Mouse (Mus musculus): ENCODE results near the gene Arl5b.

Arl5b gene

DNA sequence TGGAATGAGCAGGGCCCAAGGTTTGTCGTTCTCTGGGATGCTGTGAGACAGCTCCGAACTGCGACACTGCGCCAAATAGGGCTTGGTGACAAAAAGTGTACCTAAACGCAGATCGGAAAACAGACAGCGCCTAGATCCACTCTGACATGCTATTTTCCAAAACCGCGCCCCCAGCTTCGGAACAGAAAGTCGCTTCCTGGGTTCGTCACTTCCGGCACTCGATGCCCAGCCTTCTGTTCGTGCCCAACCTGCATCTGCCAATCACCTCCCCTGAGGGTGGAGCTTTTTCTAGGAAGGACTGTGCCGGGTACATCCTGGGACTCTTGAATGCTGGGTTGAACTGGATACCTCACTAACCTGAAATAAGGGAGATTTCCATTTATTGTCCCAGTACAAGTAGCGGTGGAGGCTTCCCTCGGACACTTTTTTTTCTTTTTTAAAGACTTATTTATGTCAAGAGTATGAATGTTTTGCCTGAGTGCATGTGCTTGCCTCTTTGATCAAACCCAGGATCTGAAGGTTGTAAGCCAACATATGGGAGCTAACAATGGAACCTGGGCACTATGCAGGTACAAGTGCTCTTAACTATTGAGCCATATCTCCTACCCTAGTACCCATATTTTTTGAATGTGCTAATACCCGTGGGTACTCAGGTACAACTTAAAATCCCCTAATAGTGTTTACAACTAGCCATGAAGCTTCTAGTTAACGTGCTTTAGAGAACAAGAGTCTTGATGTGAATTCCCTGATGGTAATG, at the start of gene Arl5b:
Gene Arl5b (plus strand): TSS at position 279 of the 757 bp plus-strand sequence.
- peak; percentile 73 to 80 for DNase-seq (ENCODE audit: low read depth in 1 of 2, low spot score in 2 of 2)

DNA sequence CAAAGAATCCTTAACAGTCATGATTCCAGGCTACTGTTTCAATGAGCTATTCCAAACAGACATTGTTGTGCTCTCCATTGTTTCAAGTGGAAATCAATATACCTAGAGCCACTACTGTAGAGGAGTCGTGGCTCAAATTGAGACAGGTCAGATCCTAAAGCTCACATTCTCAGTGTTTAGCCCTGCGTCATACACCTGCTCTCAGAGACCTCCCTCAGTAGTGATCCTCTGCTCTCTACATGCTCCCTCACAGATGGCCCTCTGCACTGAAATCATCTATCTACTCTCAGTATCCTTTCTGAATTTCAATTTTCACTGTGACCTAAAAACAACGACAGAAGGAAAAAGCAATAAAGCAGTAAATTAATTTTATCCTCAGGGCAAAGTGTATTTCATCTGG, 41.7 kb upstream of the Arl5b start:
- DNase-seq (ENCODE audit: low read depth in 1 of 2, low spot score in 2 of 2) = no peak

DNA sequence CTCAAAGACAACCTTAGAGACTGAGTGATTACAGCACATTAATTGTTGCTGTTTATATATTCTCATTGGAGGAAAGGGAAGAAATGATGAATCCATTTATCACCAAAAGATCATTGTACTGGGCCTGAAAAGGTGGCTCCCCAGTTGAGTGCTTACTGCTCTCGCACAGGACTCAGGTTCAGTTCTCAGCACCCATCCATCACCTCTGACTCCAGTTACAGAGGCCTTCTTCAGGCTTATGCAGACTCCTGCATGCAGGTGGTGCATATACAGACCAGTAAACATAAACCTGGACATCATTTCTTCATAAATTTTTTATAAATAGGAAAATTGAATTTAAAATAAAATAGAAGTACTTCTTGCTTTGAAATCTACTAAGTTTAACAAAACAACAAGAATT, 41.1 kb upstream of the Arl5b start:
- DNase-seq (ENCODE audit: low read depth in 1 of 2, low spot score in 2 of 2) = no peak

DNA sequence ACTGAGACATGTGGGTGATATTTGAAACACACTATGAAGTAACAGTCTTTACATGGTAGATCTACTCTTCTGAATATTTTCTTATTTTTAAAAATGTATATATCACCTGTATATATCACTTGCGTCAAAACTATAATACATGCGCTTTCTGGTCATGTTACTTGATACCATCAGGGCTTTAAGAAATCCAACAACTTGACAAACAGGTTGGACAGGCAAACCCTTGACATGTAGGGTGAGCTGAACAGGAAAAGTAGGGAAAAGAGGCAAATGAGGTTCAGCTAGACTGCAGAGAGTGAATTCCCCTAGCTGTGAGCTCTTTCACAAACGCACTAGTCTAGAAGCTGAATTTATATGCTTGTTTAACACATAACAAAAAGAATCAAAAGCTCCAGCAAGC, 22.4 kb upstream of the Arl5b start:
- no peak for DNase-seq (ENCODE audit: low read depth in 1 of 2, low spot score in 2 of 2)

DNA sequence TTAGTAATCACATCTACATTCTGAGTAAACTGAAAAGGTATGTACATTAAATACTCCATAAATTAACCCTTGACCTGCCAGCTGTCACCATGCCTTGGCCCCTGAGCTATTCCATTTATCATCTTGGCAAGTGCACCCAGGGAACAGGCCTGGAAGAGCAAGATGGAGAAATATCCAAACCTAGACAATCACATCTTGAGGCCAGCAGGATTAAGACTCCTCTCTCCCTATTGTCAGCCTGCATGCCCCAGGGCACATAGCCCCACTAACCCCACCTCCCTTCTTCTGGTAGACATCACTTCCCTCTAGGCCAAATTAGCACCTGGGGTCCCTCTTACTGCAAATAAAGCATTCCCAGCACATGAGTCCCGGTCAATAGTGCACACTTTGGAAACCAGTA, 21.4 kb upstream of the Arl5b start:
- DNase-seq (ENCODE audit: low read depth in 1 of 2, low spot score in 2 of 2) = no peak

DNA sequence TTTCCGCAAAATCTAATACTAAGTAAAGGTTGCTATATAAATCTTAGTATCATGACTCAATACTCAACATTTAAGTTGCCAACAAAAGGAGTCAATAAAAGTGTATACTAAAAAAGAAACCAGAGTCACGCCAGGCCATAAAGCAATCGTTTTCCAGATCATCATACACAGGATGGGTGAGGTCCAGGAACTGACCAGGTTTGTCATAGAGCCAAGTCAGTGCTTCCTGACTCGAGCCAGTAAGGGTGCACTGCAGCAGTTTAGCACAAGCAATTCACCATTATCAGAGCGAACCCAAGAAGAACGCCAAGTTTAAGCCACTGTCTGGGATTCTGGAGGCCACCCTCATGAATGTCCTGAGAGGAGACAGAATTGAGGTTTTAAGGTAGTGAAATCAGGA, 10.5 kb upstream of the Arl5b start:
- no peak for DNase-seq (ENCODE audit: low read depth in 1 of 2, low spot score in 2 of 2)

DNA sequence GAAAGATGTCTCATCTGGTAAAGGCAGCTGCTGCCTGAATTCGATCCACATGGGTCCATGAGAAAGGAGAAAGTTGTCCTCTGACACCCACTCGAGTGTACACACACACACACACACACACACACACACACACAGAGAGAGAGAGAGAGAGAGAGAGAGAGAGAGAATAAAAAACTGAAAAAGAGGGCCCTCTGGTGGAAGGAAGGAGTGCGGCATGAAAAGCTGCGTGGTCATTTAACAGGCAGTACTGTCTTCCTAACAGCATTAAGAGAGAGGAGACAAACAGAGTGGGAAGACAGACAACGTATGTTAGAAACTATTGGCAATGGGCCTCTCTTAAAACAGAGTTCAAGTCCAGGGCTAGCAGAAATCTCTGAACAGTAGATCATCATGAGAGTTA, 8.9 kb upstream of the Arl5b start:
- DNase-seq (ENCODE audit: low read depth in 1 of 2, low spot score in 2 of 2) = no peak

DNA sequence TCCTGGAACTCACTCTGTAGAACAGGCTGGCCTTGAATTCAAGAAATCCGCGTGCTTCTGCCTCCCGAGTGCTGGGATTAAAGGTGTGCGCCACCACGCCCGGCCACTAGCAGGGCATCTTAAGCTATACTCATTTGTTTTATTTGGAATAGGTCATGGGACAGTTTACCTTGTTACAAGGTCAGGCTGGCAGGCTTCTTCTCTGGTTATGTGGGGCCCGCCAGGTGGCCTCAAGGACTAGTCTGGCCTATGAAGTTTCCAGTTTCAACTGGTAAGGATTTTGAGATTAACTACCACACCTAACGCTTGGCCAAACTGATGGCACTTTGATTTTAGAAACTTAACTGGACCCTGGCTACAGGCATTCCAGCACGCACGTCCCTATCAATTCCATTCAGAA, 5.3 kb downstream of the Arl5b start:
- DNase-seq (ENCODE audit: low read depth in 1 of 2, low spot score in 2 of 2) = no peak

DNA sequence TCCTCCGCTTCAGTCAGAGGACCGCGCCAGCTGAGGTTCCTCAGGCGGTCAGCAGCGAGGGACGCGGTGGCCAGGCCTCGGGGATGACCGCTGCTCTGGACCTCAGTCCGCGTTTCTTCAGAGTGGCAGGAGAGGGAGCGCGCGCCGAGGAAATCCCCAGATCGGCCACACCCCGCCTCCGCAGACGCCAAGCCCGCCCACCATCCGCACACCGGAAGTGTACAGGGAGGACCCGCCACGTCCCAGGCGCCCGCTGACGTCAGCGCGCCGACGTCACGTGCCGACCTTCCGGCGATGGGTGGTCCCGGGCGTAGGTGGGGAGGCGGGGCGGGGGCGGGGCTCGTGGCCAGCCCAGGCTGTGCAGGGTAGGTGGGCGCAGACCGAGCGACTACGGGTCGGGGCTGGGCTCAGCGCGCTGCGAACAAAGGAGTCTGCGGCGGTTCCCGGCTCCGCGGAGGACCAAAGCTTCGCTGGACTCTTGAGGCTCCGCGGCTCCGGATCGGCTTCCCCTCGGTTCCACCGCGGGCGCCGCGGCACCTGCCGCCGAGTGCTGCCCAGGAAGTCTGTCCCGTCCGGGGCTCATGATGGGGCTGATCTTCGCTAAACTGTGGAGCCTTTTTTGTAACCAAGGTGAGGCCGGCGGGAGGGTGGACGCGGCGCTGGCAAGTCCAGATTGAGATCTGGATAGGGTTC, 5.9 kb downstream of the Arl5b start, which contains the start of gene Nsun6:
Gene Nsun6 (minus strand): TSS at position 125 of the 693 bp plus-strand sequence.
- DNase-seq (ENCODE audit: low read depth in 1 of 2, low spot score in 2 of 2) = peak; percentile 68 to 91

DNA sequence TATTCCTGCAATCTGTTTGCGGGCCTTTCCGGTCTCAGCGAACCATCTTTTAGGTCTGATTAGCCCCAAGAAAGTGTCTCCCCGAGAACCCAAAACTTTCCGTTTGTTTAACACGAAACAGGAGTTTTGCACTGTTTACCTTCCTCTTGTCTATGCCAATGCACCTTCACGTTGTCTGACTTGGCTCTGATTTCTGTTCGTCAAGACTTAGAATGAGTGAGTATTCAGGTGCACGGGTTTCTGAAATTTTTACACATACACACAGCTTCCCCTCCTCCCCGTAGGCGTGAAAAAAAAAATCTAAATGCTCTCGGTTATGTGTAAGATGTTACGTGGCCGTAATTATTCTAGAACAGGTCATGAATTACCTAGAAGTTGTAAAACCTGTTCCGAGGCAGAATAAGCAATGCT, 6.6 kb downstream of the Arl5b start:
- DNase-seq (ENCODE audit: low read depth in 1 of 2, low spot score in 2 of 2) = no peak

DNA sequence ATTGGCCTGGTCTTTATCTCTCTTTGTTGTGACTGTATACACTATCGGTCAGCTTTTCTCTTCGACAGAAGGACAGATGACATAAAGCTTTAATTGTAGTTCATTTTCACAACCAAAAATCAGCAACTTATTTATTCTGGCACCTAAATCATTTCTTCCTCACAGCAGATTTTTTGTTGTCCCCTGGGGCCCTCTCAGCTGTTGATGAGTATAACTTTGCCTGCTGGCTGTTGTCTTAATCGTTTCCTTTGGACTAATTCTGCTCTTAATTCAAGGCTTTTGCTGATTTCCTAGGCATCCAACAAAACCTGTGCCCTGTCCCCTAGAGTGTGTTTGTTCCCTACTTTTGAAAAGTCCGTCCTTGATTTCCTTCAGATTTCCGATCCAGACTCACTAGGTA, 9.0 kb downstream of the Arl5b start:
- no peak for DNase-seq (ENCODE audit: low read depth in 1 of 2, low spot score in 2 of 2)

DNA sequence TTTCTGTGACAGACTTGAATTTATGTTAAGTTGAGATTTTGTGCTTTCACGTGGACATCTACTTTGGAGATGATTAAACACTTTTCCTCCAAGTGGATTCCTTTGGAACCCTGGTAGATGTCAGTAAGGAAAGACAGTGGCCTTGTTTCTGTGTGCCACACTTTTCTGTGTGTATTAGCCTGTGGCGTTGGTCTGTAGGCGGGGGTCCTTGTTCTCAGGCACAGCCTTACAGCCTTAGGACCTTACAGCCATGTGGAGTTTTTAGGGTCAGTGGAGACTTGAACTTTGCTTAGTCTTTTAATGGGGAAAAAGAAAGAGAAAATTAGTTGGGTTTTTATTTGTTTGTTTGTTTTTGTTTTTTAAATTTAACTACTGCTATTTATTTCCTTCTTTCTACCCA, 11.7 kb downstream of the Arl5b start:
- DNase-seq (ENCODE audit: low read depth in 1 of 2, low spot score in 2 of 2) = no peak

DNA sequence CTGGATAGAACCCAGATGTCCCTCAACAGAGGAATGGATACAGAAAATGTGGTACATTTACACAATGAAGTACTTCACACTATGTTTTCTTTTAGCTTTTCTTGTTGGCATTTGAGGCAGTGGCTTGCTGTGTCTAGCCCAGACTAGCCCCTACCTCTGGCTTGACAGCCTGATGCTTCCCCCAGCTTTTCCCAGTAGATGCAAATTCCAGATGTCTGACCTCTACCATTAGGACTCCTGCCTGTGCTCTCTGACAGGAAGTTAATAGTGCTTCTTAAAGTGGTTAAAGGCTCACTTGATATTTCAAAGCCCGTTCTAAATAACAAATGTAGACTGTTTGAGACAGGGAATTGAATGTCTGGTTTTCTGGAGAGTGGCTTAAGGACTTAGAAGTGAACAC, 14.6 kb downstream of the Arl5b start:
- DNase-seq (ENCODE audit: low read depth in 1 of 2, low spot score in 2 of 2) = no peak

DNA sequence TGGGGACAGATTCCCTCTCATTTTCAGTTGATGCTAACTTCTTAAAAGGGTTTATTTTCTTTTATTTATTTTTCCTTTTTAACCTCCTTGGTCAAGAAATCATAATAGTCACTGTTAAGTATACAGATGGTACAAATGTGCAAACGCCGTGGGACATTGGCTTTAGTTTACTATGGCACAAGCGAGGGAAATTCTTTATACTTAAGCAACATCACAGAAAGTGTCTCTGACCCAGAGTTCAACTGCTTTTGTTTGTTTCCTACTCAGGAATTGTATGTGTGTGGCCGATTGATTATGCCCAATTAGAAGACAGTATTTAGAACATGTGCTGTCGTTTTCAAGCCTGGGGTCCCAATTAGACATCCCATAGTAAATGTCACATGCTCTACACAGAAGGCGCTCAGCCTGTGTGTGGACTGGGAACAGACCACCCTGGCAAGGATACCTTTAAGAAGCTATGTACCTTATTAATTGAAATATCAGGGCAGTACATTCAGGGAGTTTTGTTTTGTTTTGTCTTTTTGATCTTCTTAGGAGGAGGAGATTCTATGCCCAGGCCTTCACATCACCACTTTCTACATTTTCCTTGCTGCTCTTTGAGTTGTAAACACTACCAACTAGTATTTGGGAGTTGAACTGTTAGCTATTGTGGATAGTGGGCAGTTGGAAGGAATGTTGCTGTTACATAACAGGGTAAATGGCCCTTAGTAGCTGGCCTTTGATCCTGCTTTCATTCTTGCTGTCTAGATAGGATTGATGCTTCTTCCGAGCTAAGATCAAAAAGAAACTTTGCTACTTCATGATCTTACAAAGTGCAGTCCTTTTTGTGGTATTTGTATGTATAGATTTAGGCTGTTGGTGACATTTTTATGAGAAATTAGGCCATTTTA, 15.4 kb downstream of the Arl5b start:
- no peak for DNase-seq (ENCODE audit: low read depth in 1 of 2, low spot score in 2 of 2)

DNA sequence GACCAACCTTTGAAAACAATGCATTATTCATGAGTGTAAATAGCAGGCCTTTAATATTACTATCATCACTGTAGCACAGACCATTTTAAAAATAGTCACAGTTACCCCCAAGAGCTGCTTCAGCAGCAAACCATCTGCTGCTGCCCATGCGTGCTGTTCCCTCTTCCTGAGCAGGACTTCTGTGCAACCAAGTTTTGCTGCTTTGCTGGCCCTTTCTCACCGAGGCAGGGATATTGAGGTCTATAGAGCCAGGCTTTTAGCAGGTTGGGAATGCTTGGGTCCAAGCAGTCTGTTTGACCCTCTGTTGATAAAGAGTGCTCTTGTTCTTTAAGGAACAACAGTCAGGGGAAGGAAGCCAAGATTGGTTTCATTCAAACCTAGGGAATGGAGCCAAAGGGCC, 16.3 kb downstream of the Arl5b start:
- no peak for DNase-seq (ENCODE audit: low read depth in 1 of 2, low spot score in 2 of 2)

DNA sequence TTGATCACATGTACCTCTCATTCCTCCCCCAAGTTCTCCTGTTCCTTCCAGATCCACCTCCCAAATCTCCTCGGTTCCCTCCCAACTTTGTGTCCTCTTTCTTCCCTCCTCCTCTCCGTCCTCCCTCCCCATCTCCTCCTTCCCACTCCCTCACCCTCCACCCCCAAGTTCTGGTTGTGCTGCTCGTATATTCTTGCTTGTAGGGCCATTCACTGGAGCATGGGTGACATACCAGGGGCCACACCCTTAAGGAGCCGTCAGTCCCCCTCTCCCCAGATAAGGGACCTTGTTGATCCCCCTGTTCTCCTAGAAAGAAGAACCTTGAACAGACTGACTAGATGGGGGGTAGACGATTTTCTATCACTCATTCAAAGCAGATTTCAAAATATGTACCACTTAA, 17.9 kb downstream of the Arl5b start:
- no peak for DNase-seq (ENCODE audit: low read depth in 1 of 2, low spot score in 2 of 2)

DNA sequence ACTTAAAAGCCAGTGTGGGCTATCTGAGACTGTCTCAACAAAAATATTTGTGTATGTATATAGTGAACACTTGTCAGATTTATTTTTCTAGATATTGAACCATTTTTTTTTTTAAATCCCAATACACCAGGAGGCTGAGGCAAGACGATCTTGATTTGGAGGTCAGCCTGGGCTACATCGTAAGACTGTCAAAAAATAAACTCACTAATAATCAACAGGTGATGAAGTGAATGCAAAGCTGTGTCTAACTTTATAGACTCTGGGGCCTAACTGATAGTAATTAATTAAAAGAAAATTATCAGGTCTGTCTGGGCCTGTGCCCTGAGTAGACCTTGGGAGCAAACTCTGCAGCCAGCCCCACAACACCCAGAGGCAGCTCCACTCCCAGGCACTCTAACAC, 34.5 kb downstream of the Arl5b start:
- no peak for DNase-seq (ENCODE audit: low read depth in 1 of 2, low spot score in 2 of 2)

DNA sequence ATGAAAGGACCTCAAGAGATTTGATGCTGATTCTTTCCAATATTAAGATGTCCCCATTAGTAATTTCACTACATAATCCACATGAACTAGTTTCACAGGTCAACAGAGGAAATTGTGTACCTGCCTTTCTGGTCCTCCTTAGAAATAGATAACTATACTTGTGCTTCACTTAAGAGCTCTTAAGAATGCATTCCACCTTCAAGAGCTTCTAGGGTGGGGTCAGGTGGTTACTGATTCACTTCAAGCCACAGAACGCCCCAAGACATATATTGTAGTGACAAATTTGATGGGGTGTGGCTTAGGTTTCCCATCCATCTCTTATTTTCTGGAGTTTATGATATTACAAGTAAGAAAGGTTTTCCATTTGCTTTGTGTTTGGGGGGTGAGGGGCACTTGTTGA, 38.1 kb downstream of the Arl5b start:
- DNase-seq (ENCODE audit: low read depth in 1 of 2, low spot score in 2 of 2) = no peak

DNA sequence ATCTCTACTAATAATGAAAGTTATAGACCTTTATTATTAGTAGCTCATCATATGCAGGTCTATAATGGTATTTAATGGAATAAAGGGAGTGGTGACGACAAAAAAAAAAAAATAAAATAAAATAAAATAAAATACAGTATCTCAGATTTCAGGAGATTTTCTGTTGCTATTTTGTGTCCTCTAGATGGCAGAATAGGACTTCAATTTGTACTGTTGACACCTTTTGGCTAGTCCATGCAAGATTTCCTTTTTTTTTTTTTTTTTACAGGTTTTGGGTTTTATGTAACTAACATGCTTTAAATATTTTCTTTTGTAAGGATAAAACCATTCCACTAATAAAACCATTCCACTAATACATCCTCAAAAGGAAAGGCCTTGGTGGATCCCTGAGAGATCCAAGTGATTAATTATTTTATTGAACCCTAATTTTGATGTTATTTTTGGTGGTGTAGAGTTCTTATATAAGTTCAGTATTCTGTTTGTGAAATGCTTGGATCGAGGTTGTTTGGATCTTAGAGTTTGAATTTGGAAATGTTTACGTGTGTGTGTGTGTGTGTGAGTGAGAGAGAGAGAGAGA, 47.4 kb downstream of the Arl5b start:
- no peak for DNase-seq (ENCODE audit: low read depth in 1 of 2, low spot score in 2 of 2)

DNA sequence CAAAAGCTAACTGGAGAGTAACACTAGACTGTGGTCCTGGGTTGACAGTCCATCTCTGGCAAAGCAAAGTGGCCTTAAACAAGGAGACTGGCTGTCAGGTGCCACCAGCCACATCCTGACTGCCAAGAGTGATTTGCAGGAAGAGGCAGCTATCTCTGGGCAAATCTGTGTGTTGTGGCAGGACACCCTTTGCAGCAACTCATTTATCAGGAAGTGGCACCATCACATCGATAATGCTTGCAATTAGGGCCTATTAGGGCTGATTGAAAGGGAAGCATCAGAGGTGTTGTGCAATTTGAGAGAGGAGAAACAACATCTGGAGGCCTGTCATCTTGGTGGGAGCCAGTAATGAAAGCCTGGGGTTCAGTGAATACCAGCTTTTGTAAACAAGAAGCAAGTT, 55.2 kb downstream of the Arl5b start:
- DNase-seq (ENCODE audit: low read depth in 1 of 2, low spot score in 2 of 2) = no peak

DNA sequence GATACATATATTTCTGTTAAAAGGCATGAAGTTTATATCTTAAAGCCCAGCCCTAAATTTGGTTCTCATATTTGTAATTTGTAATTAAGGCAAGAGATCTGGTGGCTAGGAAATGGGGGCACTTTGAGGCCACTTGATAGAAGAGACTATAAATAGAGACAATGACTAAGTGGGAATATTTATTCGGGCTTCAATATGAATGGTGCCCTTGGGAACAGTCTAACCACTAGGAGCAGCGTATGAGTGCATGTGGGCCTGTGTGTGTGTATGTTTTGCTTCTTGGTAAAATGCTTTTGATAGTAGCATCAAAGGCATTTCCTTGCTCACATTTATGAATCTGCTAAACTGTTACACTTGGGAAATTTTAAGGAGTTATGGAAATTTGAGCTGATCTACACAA, 62.1 kb downstream of the Arl5b start:
- DNase-seq (ENCODE audit: low read depth in 1 of 2, low spot score in 2 of 2) = no peak

Measured in monocyte, adult 2 months (primary cell).